Mouse (Mus musculus): ENCODE measurements at regions not wholly inside any gene's neighbourhood (a gene's known extent, or its start where the extent isn't known, plus 50 kb on each side); places are given as distances from the start of the nearest gene placed in this dataset.

- H3K9me3 ChIP-seq (replicated peaks; ENCODE audit: low read length), result no peaks in the 10 kb centered on the region
- dilution Hi-C loops (cut with MboI; ENCODE audit: extremely low pct_ligation_motif_present, extremely low pct_unique_long_range_greater_than_20kb, low sequenced_read_pairs), result no loop called here
- in situ Hi-C loops (cut with MboI; ENCODE audit: low pct_ligation_motif_present, low pct_unique_long_range_greater_than_20kb, low sequenced_read_pairs), result no loop called here
- no peak for DNase-seq (ENCODE audit: extremely low read depth)
- H3K79me2 ChIP-seq (replicated peaks; ENCODE audit: control insufficient read depth, extremely low read depth, insufficient read depth, poor library complexity, severe bottlenecking), result no peaks in the 10 kb centered on the region
- H3K4me2 ChIP-seq (ENCODE audit: insufficient read depth, low read depth, poor library complexity, severe bottlenecking), result no peak overlapping the region
- TF ChIP-seq POLR2AphosphoS2 (IDR thresholded peaks at IDR 0.05; ENCODE audit: low read depth, low read length) (no peak), ZMIZ1 (IDR thresholded peaks at IDR 0.05; ENCODE audit: low read depth, low read length) (no peak), ZKSCAN1 (IDR thresholded peaks at IDR 0.05; ENCODE audit: borderline replicate concordance, low read depth, low read length) (no peak), ELF1 (IDR thresholded peaks at IDR 0.05; ENCODE audit: low read depth, low read length) (no peak), MYC (IDR thresholded peaks at IDR 0.05; ENCODE audit: low read depth, low read length) (no peak), NRF1 (IDR thresholded peaks at IDR 0.05; ENCODE audit: low read depth, low read length) (no peak), RCOR1 (conservative IDR thresholded peaks at IDR 0.05; ENCODE audit: low read depth, low read length) (no peak), USF1 (IDR thresholded peaks at IDR 0.05; ENCODE audit: low read depth, low read length) (no peak), MAZ (IDR thresholded peaks at IDR 0.05; ENCODE audit: low read depth, low read length) (no peak), CTCF (conservative IDR thresholded peaks at IDR 0.05 in 1 of 2, IDR thresholded peaks at IDR 0.05 in 1 of 2; ENCODE audit: low read depth in 2 of 2, low read length in 2 of 2) (no peak), JUN (IDR thresholded peaks at IDR 0.05; ENCODE audit: insufficient read depth, low read depth, low read length) (no peak), NELFE (IDR thresholded peaks at IDR 0.05; ENCODE audit: low read depth, low read length) (no peak), BHLHE40 (IDR thresholded peaks at IDR 0.05; ENCODE audit: low read depth, low read length) (no peak), CHD1 (IDR thresholded peaks at IDR 0.05; ENCODE audit: low read depth, low read length) (no peak), KAT2A (IDR thresholded peaks at IDR 0.05; ENCODE audit: insufficient replicate concordance, low read length) (no peak), TCF12 (IDR thresholded peaks at IDR 0.05; ENCODE audit: low read depth, low read length) (no peak), JUND (conservative IDR thresholded peaks at IDR 0.05; ENCODE audit: low read depth, low read length) (no peak), TBP (conservative IDR thresholded peaks at IDR 0.05; ENCODE audit: low read depth, low read length) (no peak), MAX (IDR thresholded peaks at IDR 0.05; ENCODE audit: low read length) (no peak), EP300 (IDR thresholded peaks at IDR 0.05; ENCODE audit: low read length) (no peak)
- H3K9ac ChIP-seq (ENCODE audit: insufficient read depth, low read depth), result no peak overlapping the region
- H3K4me1 ChIP-seq (ENCODE audit: control insufficient read depth in 1 of 2, insufficient read depth in 2 of 2), result no peaks in the 10 kb centered on the region
- no peak overlapping the region for H3K4me3 ChIP-seq (replicated peaks in 1 of 3; ENCODE audit: low read depth in 2 of 3, low read length in 2 of 3, poor library complexity in 1 of 3)
- H3K27ac ChIP-seq (ENCODE audit: insufficient read depth, low read depth), result no peak overlapping the region
- H3K36me3 ChIP-seq (replicated peaks in 1 of 2; ENCODE audit: control insufficient read depth in 1 of 2, insufficient read depth in 1 of 2, low read length in 1 of 2), result no peaks in the 10 kb centered on the region
- no peaks in the 10 kb centered on the region for H3K27me3 ChIP-seq (replicated peaks)
Measured at GRCm38 (mm10) chr19:59680356-59680755, 222.2 kb downstream of the Emx2 start.

GRCm38 (mm10) chr19:59684292-59684691 lies 226.1 kb downstream of the Emx2 start:
- in situ Hi-C loops (cut with MboI; ENCODE audit: low pct_ligation_motif_present, low pct_unique_long_range_greater_than_20kb, low sequenced_read_pairs) (no loop called here), dilution Hi-C loops (cut with MboI; ENCODE audit: extremely low pct_ligation_motif_present, extremely low pct_unique_long_range_greater_than_20kb, low sequenced_read_pairs) (no loop called here)
- TF ChIP-seq GABPA (IDR thresholded peaks at IDR 0.05; ENCODE audit: insufficient replicate concordance, low read depth, low read length), result no peak
- TF ChIP-seq ZKSCAN1 (IDR thresholded peaks at IDR 0.05; ENCODE audit: borderline replicate concordance, low read depth, low read length), result no peak
- TF ChIP-seq CHD1 (IDR thresholded peaks at IDR 0.05; ENCODE audit: low read depth, low read length), result no peak
- TF ChIP-seq ZMIZ1 (IDR thresholded peaks at IDR 0.05; ENCODE audit: low read depth, low read length), result no peak
- TF ChIP-seq POLR2AphosphoS2 (IDR thresholded peaks at IDR 0.05; ENCODE audit: low read depth, low read length), result no peak
- TF ChIP-seq ETS1 (conservative IDR thresholded peaks at IDR 0.05; ENCODE audit: low read depth, low read length), result no peak
- TF ChIP-seq SIN3A (IDR thresholded peaks at IDR 0.05; ENCODE audit: low read length), result no peak
- TF ChIP-seq PAX5 (IDR thresholded peaks at IDR 0.05; ENCODE audit: low read length), result no peak
- no peak for TF ChIP-seq UBTF (IDR thresholded peaks at IDR 0.05; ENCODE audit: low read depth, low read length)
- TF ChIP-seq ZNF384 (IDR thresholded peaks at IDR 0.05; ENCODE audit: low read depth, low read length), result no peak
- no peak for TF ChIP-seq MYC (IDR thresholded peaks at IDR 0.05; ENCODE audit: low read depth, low read length)
- TF ChIP-seq MAX (IDR thresholded peaks at IDR 0.05; ENCODE audit: low read length), result no peak
- TF ChIP-seq NRF1 (IDR thresholded peaks at IDR 0.05; ENCODE audit: low read depth, low read length), result no peak
- no peaks in the 10 kb centered on the region for H3K27me3 ChIP-seq (replicated peaks)
- H3K9ac ChIP-seq (ENCODE audit: insufficient read depth, low read depth), result no peak overlapping the region
- no peak for DNase-seq (ENCODE audit: extremely low read depth)
- H3K36me3 ChIP-seq (replicated peaks in 1 of 2; ENCODE audit: control insufficient read depth in 1 of 2, insufficient read depth in 1 of 2, low read length in 1 of 2), result no peaks in the 10 kb centered on the region
- no peaks in the 10 kb centered on the region for H3K9me3 ChIP-seq (replicated peaks; ENCODE audit: low read length)
- no peak overlapping the region for H3K27ac ChIP-seq (ENCODE audit: insufficient read depth, low read depth)
- H3K4me2 ChIP-seq (ENCODE audit: insufficient read depth, low read depth, poor library complexity, severe bottlenecking), result no peak overlapping the region
- no peak overlapping the region for H3K4me3 ChIP-seq (replicated peaks in 1 of 3; ENCODE audit: low read depth in 2 of 3, low read length in 2 of 3, poor library complexity in 1 of 3)
- H3K4me1 ChIP-seq (ENCODE audit: control insufficient read depth in 1 of 2, insufficient read depth in 2 of 2), result no peaks in the 10 kb centered on the region
- H3K79me2 ChIP-seq (replicated peaks; ENCODE audit: control insufficient read depth, extremely low read depth, insufficient read depth, poor library complexity, severe bottlenecking), result no peaks in the 10 kb centered on the region
